Mouse (Mus musculus): Measurements from ENCODE around the gene Trub2. TPM values are rescaled to one million over a fixed set of nuclear protein-coding genes. Genes with fewer than 3 reads are reported as not detected.
"Not testable (repeated sequence)": the region's sequence is repeated elsewhere in the genome, so short reads cannot be mapped to it uniquely, and the experiment has no call there.

Trub2 gene
- polyA plus RNA-seq, 1 experiment = 46.6 TPM

GRCm38 (mm10) chr2:29784290-29784689 lies 4.0 kb downstream of the Trub2 start:
- TF ChIP-seq POLR2AphosphoS2 (IDR thresholded peaks at IDR 0.05; ENCODE audit: insufficient read length, low read depth) (no peak), POLR2A (IDR thresholded peaks at IDR 0.05; ENCODE audit: insufficient read length, low read depth) (no peak), USF1 (IDR thresholded peaks at IDR 0.05; ENCODE audit: low read depth) (no peak), MAX (IDR thresholded peaks at IDR 0.05; ENCODE audit: low read depth) (no peak), MYOD1 (IDR thresholded peaks at IDR 0.05; ENCODE audit: control insufficient read depth in 1 of 3, insufficient read length in 2 of 3, low read depth in 2 of 3) (no peak), MYOG (IDR thresholded peaks at IDR 0.05; ENCODE audit: control insufficient read depth in 1 of 3, insufficient read depth in 1 of 3, insufficient read length in 2 of 3, low read depth in 2 of 3) (no peak)
- Histone ChIP-seq H3ac (ENCODE audit: control insufficient read depth, insufficient read length) (no peak overlapping the region), H3K36me3 (ENCODE audit: control insufficient read depth, insufficient read depth) (peaks cover 43% of the 10 kb centered on the region), H3K4me3 (no peak overlapping the region), H3K4me2 (ENCODE audit: low read depth) (no peak overlapping the region), H3K79me2 (ENCODE audit: control insufficient read depth, insufficient read depth) (peaks cover 17% of the 10 kb centered on the region), H3K27me3 (ENCODE audit: control insufficient read depth, insufficient read depth, insufficient read length) (no peaks in the 10 kb centered on the region)

GRCm38 (mm10) chr2:29781256-29781655 lies 7.0 kb downstream of the Trub2 start:
- not testable (repeated sequence) for H3K79me2 ChIP-seq (ENCODE audit: control insufficient read depth, insufficient read depth); H3K4me2 ChIP-seq (ENCODE audit: low read depth); H3ac ChIP-seq (ENCODE audit: control insufficient read depth, insufficient read length); H3K27me3 ChIP-seq (ENCODE audit: control insufficient read depth, insufficient read depth, insufficient read length); H3K4me3 ChIP-seq
- peaks cover 55% of the 10 kb centered on the region for H3K36me3 ChIP-seq (ENCODE audit: control insufficient read depth, insufficient read depth)

GRCm38 (mm10) chr2:29773323-29773722 lies 15.0 kb downstream of the Trub2 start:
- H3K4me3 ChIP-seq = no peak overlapping the region
- no peak overlapping the region for H3ac ChIP-seq (ENCODE audit: control insufficient read depth, insufficient read length)
- peaks cover 6% of the 10 kb centered on the region for H3K36me3 ChIP-seq (ENCODE audit: control insufficient read depth, insufficient read depth)
- H3K4me2 ChIP-seq (ENCODE audit: low read depth) = no peak overlapping the region
- TF ChIP-seq MYOG (IDR thresholded peaks at IDR 0.05; ENCODE audit: control insufficient read depth in 1 of 3, insufficient read depth in 1 of 3, insufficient read length in 2 of 3, low read depth in 2 of 3) (no peak), POLR2A (IDR thresholded peaks at IDR 0.05; ENCODE audit: insufficient read length, low read depth) (no peak)
- H3K27me3 ChIP-seq (ENCODE audit: control insufficient read depth, insufficient read depth, insufficient read length) = no peaks in the 10 kb centered on the region
- no peaks in the 10 kb centered on the region for H3K79me2 ChIP-seq (ENCODE audit: control insufficient read depth, insufficient read depth)

GRCm38 (mm10) chr2:29771611-29772461 lies 16.5 kb downstream of the Trub2 start:
- no peak overlapping the region for H3ac ChIP-seq (ENCODE audit: control insufficient read depth, insufficient read length)
- H3K36me3 ChIP-seq (ENCODE audit: control insufficient read depth, insufficient read depth) = no peaks in the 10 kb centered on the region
- H3K79me2 ChIP-seq (ENCODE audit: control insufficient read depth, insufficient read depth) = no peaks in the 10 kb centered on the region
- no peaks in the 10 kb centered on the region for H3K27me3 ChIP-seq (ENCODE audit: control insufficient read depth, insufficient read depth, insufficient read length)
- H3K4me3 ChIP-seq = no peak overlapping the region
- TF ChIP-seq POLR2AphosphoS2 (IDR thresholded peaks at IDR 0.05; ENCODE audit: insufficient read length, low read depth) = peak; percentile 15
- no peak for TF ChIP-seq REST (IDR thresholded peaks at IDR 0.05; ENCODE audit: insufficient read depth, insufficient read length)
- TF ChIP-seq POLR2A (IDR thresholded peaks at IDR 0.05; ENCODE audit: insufficient read length, low read depth) = no peak
- TF ChIP-seq CEBPB (IDR thresholded peaks at IDR 0.05; ENCODE audit: insufficient read depth, poor library complexity, severe bottlenecking) = peak; percentile 87
- no peak for TF ChIP-seq E2F4 (IDR thresholded peaks at IDR 0.05; ENCODE audit: insufficient read depth)
- H3K4me2 ChIP-seq (ENCODE audit: low read depth) = no peak overlapping the region

GRCm38 (mm10) chr2:29770162-29770561 lies 18.1 kb downstream of the Trub2 start:
- TF ChIP-seq POLR2AphosphoS2 (IDR thresholded peaks at IDR 0.05; ENCODE audit: insufficient read length, low read depth) = no peak
- no peak for TF ChIP-seq SRF (IDR thresholded peaks at IDR 0.05; ENCODE audit: control insufficient read depth, insufficient read length, low read depth)
- TF ChIP-seq MYOG (IDR thresholded peaks at IDR 0.05; ENCODE audit: control insufficient read depth in 1 of 3, insufficient read depth in 1 of 3, insufficient read length in 2 of 3, low read depth in 2 of 3) = no peak
- no peak for TF ChIP-seq TCF12 (IDR thresholded peaks at IDR 0.05; ENCODE audit: insufficient read depth, poor library complexity, severe bottlenecking)
- no peak for TF ChIP-seq REST (IDR thresholded peaks at IDR 0.05; ENCODE audit: insufficient read depth, insufficient read length)
- TF ChIP-seq MAX (IDR thresholded peaks at IDR 0.05; ENCODE audit: low read depth) = no peak
- no peak for TF ChIP-seq TCF3 (IDR thresholded peaks at IDR 0.05; ENCODE audit: insufficient read length, low read depth)
- TF ChIP-seq POLR2A (IDR thresholded peaks at IDR 0.05; ENCODE audit: insufficient read length, low read depth) = no peak
- no peak for TF ChIP-seq MYOD1 (IDR thresholded peaks at IDR 0.05; ENCODE audit: control insufficient read depth in 1 of 3, insufficient read length in 2 of 3, low read depth in 2 of 3)
- no peak for TF ChIP-seq USF1 (IDR thresholded peaks at IDR 0.05; ENCODE audit: low read depth)
- TF ChIP-seq E2F4 (IDR thresholded peaks at IDR 0.05; ENCODE audit: insufficient read depth) = no peak
- TF ChIP-seq CEBPB (IDR thresholded peaks at IDR 0.05; ENCODE audit: insufficient read depth, poor library complexity, severe bottlenecking) = no peak
- Histone ChIP-seq H3ac (ENCODE audit: control insufficient read depth, insufficient read length) (no peak overlapping the region), H3K27me3 (ENCODE audit: control insufficient read depth, insufficient read depth, insufficient read length) (no peaks in the 10 kb centered on the region), H3K36me3 (ENCODE audit: control insufficient read depth, insufficient read depth) (no peaks in the 10 kb centered on the region), H3K79me2 (ENCODE audit: control insufficient read depth, insufficient read depth) (no peaks in the 10 kb centered on the region), H3K4me2 (ENCODE audit: low read depth) (no peak overlapping the region), H3K4me3 (no peak overlapping the region)
